Mouse (Mus musculus): ENCODE data around the gene Shc2.

Shc2 gene

GRCm38 (mm10) chr10:79637128-79638110 lies at the start of gene Shc2:
Gene Shc2 (minus strand): TSS chr10:79637918.
- DNase-seq, result no peak

- no peak for DNase-seq
Observed at GRCm38 (mm10) chr10:79687513-79687912, 49.8 kb upstream of the Shc2 start.

- DNase-seq, result no peak
Observed at GRCm38 (mm10) chr10:79686691-79687090, 49.0 kb upstream of the Shc2 start.

GRCm38 (mm10) chr10:79686219-79686618 lies 48.5 kb upstream of the Shc2 start:
- no peak for DNase-seq

GRCm38 (mm10) chr10:79684770-79685600 lies 47.3 kb upstream of the Shc2 start:
- DNase-seq, result no peak

GRCm38 (mm10) chr10:79683726-79684640 lies 46.3 kb upstream of the Shc2 start:
- DNase-seq, result no peak

GRCm38 (mm10) chr10:79682916-79683582 lies 45.3 kb upstream of the Shc2 start:
- DNase-seq, result peak; percentile 78

GRCm38 (mm10) chr10:79682551-79682915 lies 44.8 kb upstream of the Shc2 start:
- peak; percentile 48 for DNase-seq

GRCm38 (mm10) chr10:79681591-79682245 lies 44.0 kb upstream of the Shc2 start, which contains the start of gene Cdc34:
Gene Cdc34 (plus strand): TSS chr10:79682195.
- DNase-seq, result peak; percentile 99

GRCm38 (mm10) chr10:79680606-79681495 lies 43.1 kb upstream of the Shc2 start:
- DNase-seq, result peak; percentile 43

GRCm38 (mm10) chr10:79675346-79676035 lies 37.8 kb upstream of the Shc2 start:
- no peak for DNase-seq

- no peak for DNase-seq
Observed at GRCm38 (mm10) chr10:79673054-79673453, 35.3 kb upstream of the Shc2 start.

GRCm38 (mm10) chr10:79672088-79672455 lies 34.4 kb upstream of the Shc2 start:
- no peak for DNase-seq

GRCm38 (mm10) chr10:79671396-79672087 lies 33.8 kb upstream of the Shc2 start:
- no peak for DNase-seq

- DNase-seq, result no peak
Observed at GRCm38 (mm10) chr10:79670071-79670888, 32.6 kb upstream of the Shc2 start.

GRCm38 (mm10) chr10:79669576-79670057 lies 31.9 kb upstream of the Shc2 start:
- peak; percentile 86 for DNase-seq

- peak; percentile 88 for DNase-seq
Observed at GRCm38 (mm10) chr10:79668771-79669575, 31.3 kb upstream of the Shc2 start, which contains the start of gene Tpgs1. Gene Tpgs1 (plus strand): TSS chr10:79669369.

All from thymus, postnatal 14 days (tissue).